Mouse (Mus musculus): ENCODE measurements around the gene Ccdc9b. TPM values are rescaled to one million over a fixed set of nuclear protein-coding genes. Genes with fewer than 3 reads are reported as not detected.

The Ccdc9b gene
- polyA plus RNA-seq, 1 experiment from 2014 or later, result 0.90 TPM

DNA sequence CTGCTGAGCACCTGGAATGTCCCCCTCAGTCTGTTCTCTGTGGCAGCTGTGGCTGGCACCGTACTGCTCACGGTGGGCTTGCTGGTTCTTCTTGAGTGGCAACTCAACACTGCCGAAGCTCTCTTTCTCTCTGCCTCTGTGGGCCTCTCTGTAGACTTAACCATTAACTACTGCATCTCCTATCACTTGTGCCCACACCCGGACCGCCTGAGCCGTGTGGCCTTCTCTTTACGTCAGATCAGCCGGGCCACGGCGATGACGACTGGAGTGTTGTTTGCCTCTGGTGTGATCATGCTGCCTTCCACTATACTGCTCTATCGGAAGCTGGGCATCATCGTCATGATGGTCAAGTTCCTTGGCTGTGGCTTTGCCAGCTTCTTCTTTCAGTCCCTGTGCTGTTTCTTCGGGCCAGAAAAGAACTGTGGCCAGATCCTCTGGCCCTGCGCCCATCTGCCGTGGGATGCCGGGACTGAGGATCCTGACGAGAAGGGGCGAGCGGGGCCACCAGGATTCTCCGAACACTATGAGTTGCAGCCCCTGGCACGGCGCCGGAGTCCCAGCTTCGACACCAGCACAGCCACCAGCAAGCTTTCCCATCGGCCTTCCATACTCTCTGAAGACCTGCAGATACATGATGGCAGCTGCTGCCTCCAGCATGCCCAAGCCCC lies 29.3 kb upstream of the Ccdc9b start:
- Histone ChIP-seq H3K4me2 (ENCODE audit: low read depth) (no peak overlapping the region), H3K27me3 (ENCODE audit: control insufficient read depth, insufficient read depth, low read length) (no peaks in the 10 kb centered on the region), H3K36me3 (ENCODE audit: control insufficient read depth, insufficient read depth, low read length) (no peaks in the 10 kb centered on the region), H3K9me3 (ENCODE audit: control insufficient read depth, low read length) (no peaks in the 10 kb centered on the region), H3K4me3 (ENCODE audit: low read depth, low read length) (no peak overlapping the region), H3K9ac (ENCODE audit: low read length) (no peak overlapping the region), H3K27ac (ENCODE audit: low read depth, low read length) (no peak overlapping the region), H3K4me1 (ENCODE audit: control insufficient read depth, insufficient read depth, low read length) (no peaks in the 10 kb centered on the region)
- 97% methylated on average over 26 of the region's 26 CpGs for WGBS
- DNase-seq (ENCODE audit: low spot score) (no peak), ATAC-seq (ENCODE audit: insufficient read depth, low FRiP score, low TSS enrichment) (no peak)

GRCm38 (mm10) chr2:118790551-118791525 lies 28.4 kb upstream of the Ccdc9b start:
- H3K4me3 ChIP-seq (ENCODE audit: low read depth, low read length), result no peak overlapping the region
- 29% methylated on average over 44 of the region's 44 CpGs for WGBS
- H3K27ac ChIP-seq (ENCODE audit: low read depth, low read length), result no peak overlapping the region
- H3K9me3 ChIP-seq (ENCODE audit: control insufficient read depth, low read length), result no peaks in the 10 kb centered on the region
- DNase-seq (ENCODE audit: low spot score) (peak; percentile 72), ATAC-seq (ENCODE audit: insufficient read depth, low FRiP score, low TSS enrichment) (0 out of 2 replicates have a peak, but pooled peaks have one; percentile 38)
- no peaks in the 10 kb centered on the region for H3K4me1 ChIP-seq (ENCODE audit: control insufficient read depth, insufficient read depth, low read length)
- H3K36me3 ChIP-seq (ENCODE audit: control insufficient read depth, insufficient read depth, low read length), result no peaks in the 10 kb centered on the region
- peak overlapping the region; percentile 7; the same call in 1 of the 2 replicates for H3K4me2 ChIP-seq (ENCODE audit: low read depth)
- H3K27me3 ChIP-seq (ENCODE audit: control insufficient read depth, insufficient read depth, low read length), result no peaks in the 10 kb centered on the region
- H3K9ac ChIP-seq (ENCODE audit: low read length), result no peak overlapping the region

DNA sequence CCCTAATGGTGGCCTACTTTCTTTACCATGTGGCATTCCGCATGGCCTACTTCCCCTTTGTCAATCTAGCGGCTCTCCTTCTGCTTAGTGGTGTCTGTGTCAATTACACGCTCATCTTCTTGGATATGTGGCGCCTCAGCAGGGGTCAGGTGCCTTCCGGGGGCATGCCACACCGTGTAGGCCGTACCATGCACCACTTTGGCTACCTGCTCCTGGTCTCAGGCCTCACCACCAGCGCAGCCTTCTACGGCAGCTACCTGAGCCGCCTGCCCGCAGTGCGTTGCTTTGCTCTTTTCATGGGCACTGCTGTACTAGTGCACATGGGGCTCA lies 27.7 kb upstream of the Ccdc9b start:
- Histone ChIP-seq H3K4me2 (ENCODE audit: low read depth) (peak overlapping the region; percentile 3; the same call in 1 of the 2 replicates), H3K9me3 (ENCODE audit: control insufficient read depth, low read length) (no peaks in the 10 kb centered on the region), H3K9ac (ENCODE audit: low read length) (no peak overlapping the region), H3K36me3 (ENCODE audit: control insufficient read depth, insufficient read depth, low read length) (no peaks in the 10 kb centered on the region), H3K4me3 (ENCODE audit: low read depth, low read length) (no peak overlapping the region), H3K27ac (ENCODE audit: low read depth, low read length) (no peak overlapping the region), H3K27me3 (ENCODE audit: control insufficient read depth, insufficient read depth, low read length) (no peaks in the 10 kb centered on the region), H3K4me1 (ENCODE audit: control insufficient read depth, insufficient read depth, low read length) (no peaks in the 10 kb centered on the region)
- peak; percentile 45; the same call in 1 of the 2 replicates for ATAC-seq (ENCODE audit: insufficient read depth, low FRiP score, low TSS enrichment)
- DNase-seq (ENCODE audit: low spot score), result no peak
- WGBS, result 60% methylated on average over 12 of the region's 12 CpGs

DNA sequence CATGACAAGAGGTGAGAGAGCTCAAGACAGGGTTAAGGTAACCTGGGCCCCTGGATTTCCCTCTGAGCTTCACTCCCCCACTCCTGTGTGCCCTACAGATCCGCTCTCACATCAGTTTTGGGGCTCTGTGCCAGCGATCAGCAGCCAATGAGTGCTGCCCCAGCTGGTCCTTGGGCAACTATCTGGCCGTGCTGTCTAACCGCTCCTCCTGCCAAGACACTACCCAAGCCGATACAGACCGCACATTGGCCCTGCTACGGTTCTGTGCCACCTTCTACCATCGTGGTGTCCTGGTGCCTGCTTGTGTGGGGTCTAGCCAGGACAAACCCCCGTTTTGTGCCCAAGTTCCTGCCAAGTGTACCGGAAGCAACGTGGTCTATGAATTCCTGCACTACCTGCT lies 27.0 kb upstream of the Ccdc9b start:
- no peak overlapping the region for H3K27ac ChIP-seq (ENCODE audit: low read depth, low read length)
- ATAC-seq (ENCODE audit: insufficient read depth, low FRiP score, low TSS enrichment) (no peak), DNase-seq (ENCODE audit: low spot score) (no peak)
- no peaks in the 10 kb centered on the region for H3K4me1 ChIP-seq (ENCODE audit: control insufficient read depth, insufficient read depth, low read length)
- no peak overlapping the region for H3K4me2 ChIP-seq (ENCODE audit: low read depth)
- no peaks in the 10 kb centered on the region for H3K27me3 ChIP-seq (ENCODE audit: control insufficient read depth, insufficient read depth, low read length)
- 90% methylated on average over 11 of the region's 11 CpGs for WGBS
- no peaks in the 10 kb centered on the region for H3K9me3 ChIP-seq (ENCODE audit: control insufficient read depth, low read length)
- no peak overlapping the region for H3K4me3 ChIP-seq (ENCODE audit: low read depth, low read length)
- H3K36me3 ChIP-seq (ENCODE audit: control insufficient read depth, insufficient read depth, low read length), result no peaks in the 10 kb centered on the region
- H3K9ac ChIP-seq (ENCODE audit: low read length), result no peak overlapping the region

- WGBS, result 94% methylated on average over 5 of the region's 5 CpGs
These were observed 24.1 kb upstream of the Ccdc9b start for GRCm38 (mm10) chr2:118786525-118786924.

DNA sequence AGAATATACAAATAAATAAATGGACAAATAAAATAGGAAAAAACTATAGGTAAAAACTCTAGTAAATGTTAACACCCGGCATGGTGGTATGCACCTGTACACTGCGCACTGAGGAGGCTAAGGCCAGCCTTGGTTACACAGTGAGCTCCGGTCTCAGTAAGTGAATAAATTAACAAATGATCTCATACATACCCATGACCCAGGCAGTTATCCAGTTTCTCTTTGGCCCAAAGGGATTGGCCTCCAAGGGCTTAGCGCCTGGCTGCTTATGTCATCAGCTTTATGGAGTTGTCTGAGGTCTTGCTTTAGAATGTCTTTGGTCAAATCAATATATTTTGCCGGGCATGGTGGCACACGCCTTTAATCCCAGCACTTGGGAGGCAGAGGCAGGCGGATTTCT lies 21.2 kb upstream of the Ccdc9b start:
- no peaks in the 10 kb centered on the region for H3K9me3 ChIP-seq (ENCODE audit: control insufficient read depth, low read length)
- H3K27ac ChIP-seq (ENCODE audit: low read depth, low read length), result no peak overlapping the region
- no peaks in the 10 kb centered on the region for H3K36me3 ChIP-seq (ENCODE audit: control insufficient read depth, insufficient read depth, low read length)
- 88% methylated on average over 7 of the region's 7 CpGs for whole genome bisulfite sequencing
- no peak overlapping the region for H3K4me2 ChIP-seq (ENCODE audit: low read depth)
- ATAC-seq (ENCODE audit: insufficient read depth, low FRiP score, low TSS enrichment) (no peak), DNase-seq (ENCODE audit: low spot score) (no peak)
- 0 out of 2 replicates have a peak, but pooled peaks cover 4% of the 10 kb centered on the region for H3K27me3 ChIP-seq (ENCODE audit: control insufficient read depth, insufficient read depth, low read length)
- peaks cover 8% of the 10 kb centered on the region for H3K4me1 ChIP-seq (ENCODE audit: control insufficient read depth, insufficient read depth, low read length)
- no peak overlapping the region for H3K9ac ChIP-seq (ENCODE audit: low read length)
- H3K4me3 ChIP-seq (ENCODE audit: low read depth, low read length), result no peak overlapping the region

More at GRCm38 (mm10) chr2:118786525-118786924, 24.1 kb upstream of the Ccdc9b start:
- Histone ChIP-seq H3K9ac (ENCODE audit: low read length) (no peak overlapping the region), H3K27me3 (ENCODE audit: control insufficient read depth, insufficient read depth, low read length) (no peaks in the 10 kb centered on the region), H3K4me3 (ENCODE audit: low read depth, low read length) (no peak overlapping the region), H3K36me3 (ENCODE audit: control insufficient read depth, insufficient read depth, low read length) (no peaks in the 10 kb centered on the region), H3K4me2 (ENCODE audit: low read depth) (no peak overlapping the region), H3K4me1 (ENCODE audit: control insufficient read depth, insufficient read depth, low read length) (no peaks in the 10 kb centered on the region), H3K27ac (ENCODE audit: low read depth, low read length) (no peak overlapping the region), H3K9me3 (ENCODE audit: control insufficient read depth, low read length) (no peaks in the 10 kb centered on the region)
- DNase-seq (ENCODE audit: low spot score), result no peak
- no peak for ATAC-seq (ENCODE audit: insufficient read depth, low FRiP score, low TSS enrichment)

GRCm38 (mm10) chr2:118783093-118783492 lies 20.6 kb upstream of the Ccdc9b start:
- H3K4me1 ChIP-seq (ENCODE audit: control insufficient read depth, insufficient read depth, low read length), result peaks cover 8% of the 10 kb centered on the region
- H3K9ac ChIP-seq (ENCODE audit: low read length), result no peak overlapping the region
- H3K27me3 ChIP-seq (ENCODE audit: control insufficient read depth, insufficient read depth, low read length), result 0 out of 2 replicates have a peak, but pooled peaks cover 4% of the 10 kb centered on the region
- 70% methylated on average over 5 of the region's 5 CpGs for WGBS
- H3K4me2 ChIP-seq (ENCODE audit: low read depth), result no peak overlapping the region
- H3K9me3 ChIP-seq (ENCODE audit: control insufficient read depth, low read length), result no peaks in the 10 kb centered on the region
- DNase-seq (ENCODE audit: low spot score) (no peak), ATAC-seq (ENCODE audit: insufficient read depth, low FRiP score, low TSS enrichment) (no peak)
- H3K4me3 ChIP-seq (ENCODE audit: low read depth, low read length), result no peak overlapping the region
- H3K36me3 ChIP-seq (ENCODE audit: control insufficient read depth, insufficient read depth, low read length), result no peaks in the 10 kb centered on the region
- no peak overlapping the region for H3K27ac ChIP-seq (ENCODE audit: low read depth, low read length)

GRCm38 (mm10) chr2:118782303-118782702 lies 19.8 kb upstream of the Ccdc9b start:
- Histone ChIP-seq H3K27me3 (ENCODE audit: control insufficient read depth, insufficient read depth, low read length) (0 out of 2 replicates have a peak, but pooled peaks cover 4% of the 10 kb centered on the region), H3K9ac (ENCODE audit: low read length) (no peak overlapping the region), H3K9me3 (ENCODE audit: control insufficient read depth, low read length) (no peaks in the 10 kb centered on the region), H3K4me1 (ENCODE audit: control insufficient read depth, insufficient read depth, low read length) (peaks cover 8% of the 10 kb centered on the region), H3K4me2 (ENCODE audit: low read depth) (no peak overlapping the region), H3K4me3 (ENCODE audit: low read depth, low read length) (no peak overlapping the region), H3K27ac (ENCODE audit: low read depth, low read length) (no peak overlapping the region), H3K36me3 (ENCODE audit: control insufficient read depth, insufficient read depth, low read length) (no peaks in the 10 kb centered on the region)
- 79% methylated on average over 4 of the region's 4 CpGs for WGBS
- no peak for DNase-seq (ENCODE audit: low spot score)
- no peak for ATAC-seq (ENCODE audit: insufficient read depth, low FRiP score, low TSS enrichment)

Measured in neural tube, embryonic 11.5 days (tissue).